Mouse (Mus musculus) ES-E14 (cell line): Measurements from ENCODE around the gene Ap1ar. TPM values are rescaled to one million over a fixed set of nuclear protein-coding genes. Genes with fewer than 3 reads are reported as not detected.

ENCODE experiments used
- DNase-seq: peaks from one replicate; pipeline ENCODE4 v3.0.0-alpha.2; 2013; ENCODE audit warnings: low read depth, low spot score
- H3K27ac ChIP-seq: 2 replicates; pipeline ENCODE4 v1.5.1; 2012; ENCODE audit warnings: low read depth, mild to moderate bottlenecking, low read length, moderate library complexity, mixed read lengths; ENCODE audit not compliant: poor library complexity, insufficient read depth, severe bottlenecking
- H3K36me3 ChIP-seq: 2 replicates; pipeline ENCODE4 v1.6.1; 2012; ENCODE audit warnings: mild to moderate bottlenecking, low read length, moderate library complexity, mixed read lengths; ENCODE audit not compliant: control insufficient read depth, poor library complexity, insufficient read depth, severe bottlenecking
- H3K4me1 ChIP-seq, 2 experiments: fragments of 150-350 bp in 1 of 2; sonication (generic) in 1 of 2; 2 replicates each; pipeline ENCODE4 v1.6.1; 2012; ENCODE audit warnings: low read length in 2 of 2, mild to moderate bottlenecking in 1 of 2, mixed read lengths in 1 of 2; ENCODE audit not compliant: control insufficient read depth in 2 of 2, insufficient read depth in 2 of 2, poor library complexity in 1 of 2
- H3K4me3 ChIP-seq, 2 experiments: fragments of 150-350 bp in 1 of 2; sonication (generic) in 1 of 2; 2 replicates each; pipeline ENCODE4 v1.5.1; 2012; ENCODE audit warnings: low read length in 2 of 2, low read depth in 1 of 2, mild to moderate bottlenecking in 1 of 2, mixed read lengths in 1 of 2; ENCODE audit not compliant: insufficient read depth in 1 of 2, poor library complexity in 1 of 2, severe bottlenecking in 1 of 2
- H3K9ac ChIP-seq: 2 replicates; pipeline ENCODE4 v1.6.1; 2012; ENCODE audit warnings: low read depth, mild to moderate bottlenecking, low read length, mixed read lengths; ENCODE audit not compliant: poor library complexity, insufficient read depth, severe bottlenecking
- H3K9me3 ChIP-seq: fragments of 150-350 bp; sonication (generic); 2 replicates; pipeline ENCODE4 v1.6.1; 2012; ENCODE audit warnings: low read depth, mild to moderate bottlenecking, low read length; ENCODE audit not compliant: control insufficient read depth, insufficient read depth
- CHD2 ChIP-seq: IDR thresholded peaks from 2 replicates; pipeline ENCODE4 v1.6.1; 2014; ENCODE audit warnings: mild to moderate bottlenecking, low read depth, low read length, inconsistent platforms
- HCFC1 ChIP-seq: IDR thresholded peaks from 2 replicates; pipeline ENCODE4 v1.6.1; 2012; ENCODE audit warnings: low read length, inconsistent platforms, borderline replicate concordance; ENCODE audit not compliant: insufficient read depth
- MAFK ChIP-seq: IDR thresholded peaks from 2 replicates; pipeline ENCODE4 v1.6.1; 2014; ENCODE audit warnings: mild to moderate bottlenecking, low read depth, low read length, inconsistent platforms; ENCODE audit not compliant: insufficient read depth
- ZC3H11A ChIP-seq: IDR thresholded peaks from 2 replicates; pipeline ENCODE4 v1.6.1; 2012; ENCODE audit warnings: low read depth, mild to moderate bottlenecking, inconsistent platforms, low read length, borderline replicate concordance
- ZNF384 ChIP-seq: IDR thresholded peaks from 2 replicates; pipeline ENCODE4 v1.6.1; 2012; ENCODE audit warnings: low read depth, low read length, inconsistent platforms
- in situ Hi-C, 2 experiments: fragments of 600-800 bp; cut with MboI; formaldehyde crosslinking; loops; one replicate each; pipeline ENCODE4 v1.15.1; 2025; ENCODE audit warnings: low sequenced_read_pairs in 2 of 2, inconsistent platforms in 1 of 2; ENCODE audit not compliant: unreplicated experiment in 2 of 2
- total RNA-seq: library from RNA; depleted of rRNA; stranded (reverse); fragments of 300-350 nt; gene quantifications from 2 replicates; pipeline ENCODE4 v1.2.3, GENCODE M21; 2012

The Ap1ar gene
- total RNA-seq, 1 experiment = 48.1 TPM

GRCm38 (mm10) chr3:127868046-127868758 lies 30.9 kb upstream of the Ap1ar start:
- TF ChIP-seq ZNF384 (no peak), ZC3H11A (no peak), HCFC1 (no peak), MAFK (no peak), CHD2 (no peak)
- H3K4me3 ChIP-seq = no peak overlapping the region
- H3K9ac ChIP-seq = no peak overlapping the region
- H3K27ac ChIP-seq = no peak overlapping the region
- no peaks in the 10 kb centered on the region for H3K9me3 ChIP-seq
- H3K36me3 ChIP-seq = no peaks in the 10 kb centered on the region
- in situ Hi-C loops = no loop called here
- H3K4me1 ChIP-seq = no peaks in the 10 kb centered on the region
- no peak for DNase-seq

DNA sequence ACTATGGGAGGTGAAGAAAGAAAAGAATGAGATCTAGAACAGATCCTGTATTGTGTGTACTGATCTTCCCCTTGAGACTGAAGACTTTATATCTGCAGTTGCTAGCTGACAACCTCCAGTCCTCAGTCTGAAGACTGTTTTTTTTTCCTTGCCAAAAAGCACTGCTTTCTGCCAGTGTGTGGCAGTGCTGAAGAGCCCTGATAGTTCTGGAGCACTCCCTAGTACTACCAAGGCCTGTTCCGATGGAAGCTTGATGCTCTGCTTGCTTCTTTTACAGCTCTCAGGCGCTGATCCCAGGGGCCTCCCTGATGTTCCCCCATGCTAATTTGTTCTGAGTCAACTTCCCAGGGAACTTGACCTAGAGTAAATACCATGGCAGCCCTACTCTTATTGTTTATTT lies 26.9 kb upstream of the Ap1ar start:
- TF ChIP-seq ZNF384 = no peak
- no peak for TF ChIP-seq HCFC1
- no peak for TF ChIP-seq CHD2
- no peak for TF ChIP-seq ZC3H11A
- no peak for TF ChIP-seq MAFK
- H3K9me3 ChIP-seq = no peaks in the 10 kb centered on the region
- in situ Hi-C loops = no loop called here
- H3K4me1 ChIP-seq = no peaks in the 10 kb centered on the region
- no peak for DNase-seq
- no peak overlapping the region for H3K9ac ChIP-seq
- no peaks in the 10 kb centered on the region for H3K36me3 ChIP-seq
- H3K4me3 ChIP-seq = no peak overlapping the region
- no peak overlapping the region for H3K27ac ChIP-seq

- in situ Hi-C loops = no loop called here
- no peak for DNase-seq
- H3K4me3 ChIP-seq = no peak overlapping the region
Observed at GRCm38 (mm10) chr3:127863571-127863970, 26.2 kb upstream of the Ap1ar start.

GRCm38 (mm10) chr3:127862479-127862878 lies 25.2 kb upstream of the Ap1ar start:
- H3K27ac ChIP-seq = no peak overlapping the region
- DNase-seq = no peak
- TF ChIP-seq HCFC1 = no peak
- no peak for TF ChIP-seq ZNF384
- no peak for TF ChIP-seq ZC3H11A
- no peak for TF ChIP-seq CHD2
- TF ChIP-seq MAFK = no peak
- H3K4me3 ChIP-seq = no peak overlapping the region
- H3K36me3 ChIP-seq = no peaks in the 10 kb centered on the region
- H3K4me1 ChIP-seq = no peaks in the 10 kb centered on the region
- no peaks in the 10 kb centered on the region for H3K9me3 ChIP-seq
- in situ Hi-C loops = no loop called here
- H3K9ac ChIP-seq = no peak overlapping the region

More at GRCm38 (mm10) chr3:127863571-127863970, 26.2 kb upstream of the Ap1ar start:
- no peaks in the 10 kb centered on the region for H3K36me3 ChIP-seq
- H3K27ac ChIP-seq = no peak overlapping the region
- H3K4me1 ChIP-seq = no peaks in the 10 kb centered on the region
- H3K9me3 ChIP-seq = no peaks in the 10 kb centered on the region
- H3K9ac ChIP-seq = no peak overlapping the region
- TF ChIP-seq MAFK (no peak), ZNF384 (no peak), CHD2 (no peak), ZC3H11A (no peak), HCFC1 (no peak)

- Histone ChIP-seq H3K4me3 (no peak overlapping the region), H3K27ac (no peak overlapping the region), H3K4me1 (no peaks in the 10 kb centered on the region), H3K36me3 (no peaks in the 10 kb centered on the region), H3K9me3 (no peaks in the 10 kb centered on the region), H3K9ac (no peak overlapping the region)
- in situ Hi-C loops = no loop called here
- DNase-seq = no peak
- TF ChIP-seq CHD2 (no peak), HCFC1 (no peak), ZC3H11A (no peak), MAFK (no peak), ZNF384 (no peak)
Observed at GRCm38 (mm10) chr3:127861340-127861739, 24.0 kb upstream of the Ap1ar start.
